Mouse (Mus musculus): ENCODE results near the gene Pcid2.

Gene Pcid2

GRCm38 (mm10) chr8:13105087-13105881 is at the start of gene Pcid2, which contains the start of gene Cul4a:
TSS of gene Pcid2 (minus strand) at chr8:13105459.
TSS of gene Cul4a (plus strand) at chr8:13105621.
- DNase-seq, result peak; percentile 96 to 98

- DNase-seq, result no peak
Observed at GRCm38 (mm10) chr8:13154099-13154498, 48.8 kb upstream of the Pcid2 start.

- no peak for DNase-seq
Observed at GRCm38 (mm10) chr8:13150929-13151328, 45.7 kb upstream of the Pcid2 start.

- DNase-seq, result peak in 1 of 2 experiments; percentile 19
Observed at GRCm38 (mm10) chr8:13149866-13150265, 44.6 kb upstream of the Pcid2 start.

- no peak for DNase-seq
Observed at GRCm38 (mm10) chr8:13149287-13149686, 44.0 kb upstream of the Pcid2 start.

- DNase-seq, result no peak
Observed at GRCm38 (mm10) chr8:13148476-13148875, 43.2 kb upstream of the Pcid2 start.

- no peak for DNase-seq
Observed at GRCm38 (mm10) chr8:13141681-13142080, 36.4 kb upstream of the Pcid2 start.

GRCm38 (mm10) chr8:13139641-13140182 is 34.5 kb upstream of the Pcid2 start:
- DNase-seq, result no peak

- DNase-seq, result peak; percentile 65 to 69
Observed at GRCm38 (mm10) chr8:13132220-13132619, 27.0 kb upstream of the Pcid2 start.

GRCm38 (mm10) chr8:13124897-13125296 is 19.6 kb upstream of the Pcid2 start:
- DNase-seq, result no peak

- DNase-seq, result no peak
Observed at GRCm38 (mm10) chr8:13122887-13123421, 17.7 kb upstream of the Pcid2 start.

- DNase-seq, result no peak
Observed at GRCm38 (mm10) chr8:13120882-13121665, 15.8 kb upstream of the Pcid2 start.

GRCm38 (mm10) chr8:13118516-13118915 is 13.3 kb upstream of the Pcid2 start:
- DNase-seq, result no peak

- DNase-seq, result no peak
Observed at GRCm38 (mm10) chr8:13117096-13117495, 11.8 kb upstream of the Pcid2 start.

GRCm38 (mm10) chr8:13113232-13113631 is 8.0 kb upstream of the Pcid2 start:
- no peak for DNase-seq

- no peak for DNase-seq
Observed at GRCm38 (mm10) chr8:13111917-13112316, 6.7 kb upstream of the Pcid2 start.

GRCm38 (mm10) chr8:13109416-13109960 is 4.2 kb upstream of the Pcid2 start:
- DNase-seq, result no peak

- no peak for DNase-seq
Observed at GRCm38 (mm10) chr8:13108967-13109366, 3.7 kb upstream of the Pcid2 start.

GRCm38 (mm10) chr8:13107990-13108638 is 2.9 kb upstream of the Pcid2 start:
- no peak for DNase-seq

- peak in 1 of 2 experiments; percentile 62 for DNase-seq
Observed at GRCm38 (mm10) chr8:13105908-13106551, 771 bp upstream of the Pcid2 start.

GRCm38 (mm10) chr8:13104691-13105086 is 570 bp downstream of the Pcid2 start:
- DNase-seq, result peak; percentile 87 to 93

GRCm38 (mm10) chr8:13077542-13077941 is 27.7 kb downstream of the Pcid2 start:
- DNase-seq, result no peak

Data from cerebellum, adult 18-20 months (tissue).